Mouse (Mus musculus) liver, embryonic 13.5 days (tissue): ENCODE measurements around the gene Slc25a41. TPM values are rescaled to one million over a fixed set of nuclear protein-coding genes. Genes with fewer than 3 reads are reported as not detected.

Source experiments
- ATAC-seq: fragments of 200-750 bp; cut with Nextera tagmentation; 2 replicates; pipeline ENCODE4 v1.8.0; 2017; ENCODE audit warnings: low read depth, mild to moderate bottlenecking, moderate number of reproducible peaks, moderate library complexity
- DNase-seq: peaks from one replicate; pipeline ENCODE4 v3.0.0; 2022
- H3K27ac ChIP-seq: fragments of 300-500 bp; sonication (generic); 2 replicates; pipeline ENCODE4 v1.5.1; 2015; ENCODE audit warnings: moderate library complexity, mild to moderate bottlenecking, inconsistent platforms
- H3K27me3 ChIP-seq: fragments of 300-500 bp; sonication (generic); 2 replicates; pipeline ENCODE4 v1.6.1; 2015; ENCODE audit warnings: mild to moderate bottlenecking, inconsistent platforms
- H3K36me3 ChIP-seq: fragments of 300-500 bp; sonication (generic); 2 replicates; pipeline ENCODE4 v1.6.1; 2015; ENCODE audit warnings: mild to moderate bottlenecking, inconsistent platforms
- H3K4me1 ChIP-seq: fragments of 300-500 bp; sonication (generic); replicated peaks from 2 replicates; pipeline ENCODE4 v1.6.1; 2015; ENCODE audit warnings: inconsistent platforms
- H3K4me2 ChIP-seq: fragments of 300-500 bp; sonication (generic); 2 replicates; pipeline ENCODE4 v1.6.1; 2015; ENCODE audit warnings: inconsistent platforms, mild to moderate bottlenecking, moderate library complexity
- H3K4me3 ChIP-seq: fragments of 300-500 bp; sonication (generic); replicated peaks from 2 replicates; pipeline ENCODE4 v1.5.1; 2015; ENCODE audit warnings: mild to moderate bottlenecking, inconsistent platforms
- H3K9ac ChIP-seq: fragments of 300-500 bp; sonication (generic); 2 replicates; pipeline ENCODE4 v1.6.1; 2015; ENCODE audit warnings: mild to moderate bottlenecking, inconsistent platforms
- H3K9me3 ChIP-seq: fragments of 300-500 bp; sonication (generic); replicated peaks from 2 replicates; pipeline ENCODE4 v1.6.1; 2016; ENCODE audit warnings: inconsistent platforms
- WGBS: fragments of 180-500 bp; shearing (Covaris S2); methylation state at CpG from one replicate; pipeline ENCODE4 v1.1.7; 2015; ENCODE audit not compliant: insufficient replicate concordance; 5-methylcytosine and 5-hydroxymethylcytosine counted together
- polyA plus RNA-seq: library from polyadenylated mRNA; unstranded; fragments of >200 nt; fragmentation: Nextera tagmentation; extraction: Ambion mirVana; gene quantifications from 2 replicates; pipeline ENCODE4 v1.2.1, GENCODE M21; 2015

Slc25a41 gene
- polyA plus RNA-seq, 1 experiment from 2014 or later = not detected

DNA sequence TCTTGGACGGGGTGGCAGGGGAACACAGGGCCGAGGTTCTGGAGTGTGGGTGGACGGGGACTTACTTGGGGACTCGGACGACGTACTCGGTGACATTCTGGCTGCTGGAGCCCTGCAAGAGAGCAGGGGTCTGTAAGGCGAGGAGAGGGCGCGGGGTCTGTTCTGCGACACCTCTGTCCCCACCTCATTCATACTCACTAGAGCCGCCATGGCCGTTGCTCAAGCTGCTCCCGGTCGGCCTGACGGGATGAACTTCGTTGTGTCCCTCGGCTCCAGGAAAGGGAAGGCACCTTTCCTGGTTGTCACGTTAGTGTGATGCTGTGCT, 30.6 kb downstream of the Slc25a41 start:
- WGBS = under 1% methylated on average over 19 of the region's 19 CpGs
- H3K4me2 ChIP-seq = peak overlapping the region; percentile 88
- peaks cover 59% of the 10 kb centered on the region for H3K4me1 ChIP-seq
- H3K9ac ChIP-seq = peak overlapping the region; percentile 93
- no peak for DNase-seq
- H3K9me3 ChIP-seq = no peaks in the 10 kb centered on the region
- H3K4me3 ChIP-seq = peak overlapping the region; percentile 78
- H3K27ac ChIP-seq = peak overlapping the region; percentile 92
- ATAC-seq = peak; percentile 59
- peaks cover 38% of the 10 kb centered on the region for H3K36me3 ChIP-seq
- H3K27me3 ChIP-seq = no peaks in the 10 kb centered on the region

GRCm38 (mm10) chr17:57007137-57007905, 34.1 kb downstream of the Slc25a41 start:
- no peak overlapping the region for H3K9ac ChIP-seq
- peaks cover 77% of the 10 kb centered on the region for H3K4me1 ChIP-seq
- H3K36me3 ChIP-seq = peaks cover 74% of the 10 kb centered on the region
- H3K27me3 ChIP-seq = no peaks in the 10 kb centered on the region
- DNase-seq (no peak), ATAC-seq (0 out of 2 replicates have a peak, but pooled peaks have one; percentile 3)
- 82% methylated on average over 13 of the region's 13 CpGs for WGBS
- no peak overlapping the region for H3K27ac ChIP-seq
- no peak overlapping the region for H3K4me3 ChIP-seq
- no peak overlapping the region for H3K4me2 ChIP-seq
- H3K9me3 ChIP-seq = no peaks in the 10 kb centered on the region

GRCm38 (mm10) chr17:57003994-57004393, 37.5 kb downstream of the Slc25a41 start:
- H3K36me3 ChIP-seq = peaks cover 80% of the 10 kb centered on the region
- H3K4me3 ChIP-seq = no peak overlapping the region
- DNase-seq = peak; percentile 65
- H3K27ac ChIP-seq = peak overlapping the region; percentile 66
- H3K9ac ChIP-seq = peak overlapping the region; percentile 30; the same call in 1 of the 2 replicates
- H3K27me3 ChIP-seq = no peaks in the 10 kb centered on the region
- H3K4me1 ChIP-seq = peaks cover 67% of the 10 kb centered on the region
- ATAC-seq = peak; percentile 82
- H3K4me2 ChIP-seq = peak overlapping the region; percentile 36
- H3K9me3 ChIP-seq = no peaks in the 10 kb centered on the region
- 48% methylated on average over 7 of the region's 7 CpGs for WGBS

- Histone ChIP-seq H3K27me3 (no peaks in the 10 kb centered on the region), H3K4me2 (no peak overlapping the region), H3K9ac (no peak overlapping the region), H3K4me1 (peaks cover 63% of the 10 kb centered on the region), H3K4me3 (no peak overlapping the region), H3K36me3 (peaks cover 62% of the 10 kb centered on the region), H3K9me3 (no peaks in the 10 kb centered on the region), H3K27ac (no peak overlapping the region; the same call in 1 of the 2 replicates)
- ATAC-seq (no peak), DNase-seq (no peak)
- WGBS = 52% methylated on average over 8 of the region's 8 CpGs
Observed at GRCm38 (mm10) chr17:57001228-57001627, 40.2 kb downstream of the Slc25a41 start.

DNA sequence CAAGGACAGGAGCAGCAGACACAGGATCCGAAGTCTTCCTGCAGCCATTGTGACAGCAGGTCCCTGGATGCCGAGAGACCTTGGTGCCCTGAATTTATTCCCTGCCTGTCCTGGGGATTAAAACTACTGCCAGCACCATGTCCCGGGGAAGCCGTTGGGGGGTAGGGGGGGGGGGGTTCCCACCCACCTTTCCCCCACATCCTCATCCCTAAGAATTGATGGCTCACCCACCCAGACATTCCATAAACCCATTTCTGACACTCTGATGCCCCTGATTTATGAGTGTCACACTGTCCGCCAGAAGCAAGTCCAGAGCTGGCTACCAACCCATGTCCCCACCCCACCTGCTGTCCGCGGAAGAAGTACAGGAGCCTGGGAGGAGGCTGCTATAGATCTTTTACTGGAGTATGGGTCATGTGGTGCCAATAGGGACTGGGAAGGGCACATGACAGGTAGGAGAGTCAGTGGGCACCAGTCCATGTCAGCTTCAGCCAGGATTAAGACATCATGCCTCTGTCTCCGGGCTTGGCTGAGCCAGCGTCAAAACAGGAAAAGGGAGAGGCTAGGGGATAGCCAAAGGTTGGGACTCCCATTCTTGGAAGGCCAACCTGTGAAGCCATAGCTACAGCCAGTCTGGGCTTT, 41.4 kb downstream of the Slc25a41 start, which contains the start of gene Pspn:
Gene Pspn, minus strand, starts transcription at position 51 of the 642 bp plus-strand sequence.
- 80% methylated on average over 9 of the region's 9 CpGs for WGBS
- Histone ChIP-seq H3K9ac (no peak within 1 kb of the TSS), H3K4me2 (no peak within 1 kb of the TSS), H3K9me3 (no peaks in the 10 kb centered on the region), H3K4me1 (peaks cover 61% of the 10 kb centered on the region), H3K27me3 (no peaks in the 10 kb centered on the region), H3K4me3 (no peak within 1 kb of the TSS), H3K27ac (no peak within 1 kb of the TSS; the same call in 1 of the 2 replicates), H3K36me3 (peaks cover 62% of the 10 kb centered on the region)
- ATAC-seq = no peak
- DNase-seq = no peak

DNA sequence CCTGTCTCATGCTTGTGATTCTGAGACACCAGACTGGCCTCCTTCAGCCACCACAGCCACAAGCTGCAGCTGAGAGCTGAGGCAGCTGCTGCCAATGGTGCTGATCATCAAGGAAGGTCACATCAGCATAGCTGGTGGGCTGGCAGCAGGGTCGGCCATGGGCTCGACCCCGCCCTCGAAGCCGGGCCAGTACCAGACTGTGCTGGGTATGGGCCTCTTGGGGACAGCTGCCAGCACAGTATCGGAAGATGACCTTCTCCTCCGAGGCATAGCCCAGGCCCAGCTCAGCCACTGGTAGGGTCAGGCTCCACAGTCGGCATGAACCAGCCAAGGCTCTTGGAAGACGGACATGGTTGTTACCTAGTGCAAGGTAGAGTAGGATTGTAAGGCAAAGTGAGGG, 42.0 kb downstream of the Slc25a41 start:
- Histone ChIP-seq H3K9me3 (no peaks in the 10 kb centered on the region), H3K4me2 (no peak overlapping the region), H3K27ac (no peak overlapping the region), H3K27me3 (no peaks in the 10 kb centered on the region), H3K36me3 (peaks cover 62% of the 10 kb centered on the region), H3K9ac (no peak overlapping the region), H3K4me1 (peaks cover 55% of the 10 kb centered on the region), H3K4me3 (no peak overlapping the region)
- no peak for DNase-seq
- no peak for ATAC-seq
- 87% methylated on average over 9 of the region's 9 CpGs for WGBS

- peak within 1 kb of the TSS; percentile 61 for H3K27ac ChIP-seq
- ATAC-seq (peak; percentile 99), DNase-seq (peak; percentile 97)
- H3K4me2 ChIP-seq = peak within 1 kb of the TSS; percentile 90
- H3K27me3 ChIP-seq = no peaks in the 10 kb centered on the region
- peaks cover 63% of the 10 kb centered on the region for H3K36me3 ChIP-seq
- H3K9ac ChIP-seq = peak within 1 kb of the TSS; percentile 74
- H3K9me3 ChIP-seq = no peaks in the 10 kb centered on the region
- WGBS = under 1% methylated on average over 38 of the region's 38 CpGs
- H3K4me1 ChIP-seq = peaks cover 36% of the 10 kb centered on the region
- peak within 1 kb of the TSS; percentile 83 for H3K4me3 ChIP-seq
Observed at GRCm38 (mm10) chr17:56997029-56997667, 44.3 kb downstream of the Slc25a41 start, which contains the start of gene Alkbh7. TSS of gene Alkbh7 (plus strand) at chr17:56997339.

- peak overlapping the region; percentile 90 for H3K4me2 ChIP-seq
- H3K9ac ChIP-seq = peak overlapping the region; percentile 46
- H3K27ac ChIP-seq = peak overlapping the region; percentile 27; the same call in 1 of the 2 replicates
- ATAC-seq (no peak), DNase-seq (no peak)
- H3K36me3 ChIP-seq = peaks cover 65% of the 10 kb centered on the region
- peak overlapping the region; percentile 83 for H3K4me3 ChIP-seq
- H3K4me1 ChIP-seq = peaks cover 35% of the 10 kb centered on the region
- no peaks in the 10 kb centered on the region for H3K27me3 ChIP-seq
- WGBS = 55% methylated on average over 2 of the region's 2 CpGs
- no peaks in the 10 kb centered on the region for H3K9me3 ChIP-seq
Observed at GRCm38 (mm10) chr17:56996506-56996905, 44.9 kb downstream of the Slc25a41 start.

DNA sequence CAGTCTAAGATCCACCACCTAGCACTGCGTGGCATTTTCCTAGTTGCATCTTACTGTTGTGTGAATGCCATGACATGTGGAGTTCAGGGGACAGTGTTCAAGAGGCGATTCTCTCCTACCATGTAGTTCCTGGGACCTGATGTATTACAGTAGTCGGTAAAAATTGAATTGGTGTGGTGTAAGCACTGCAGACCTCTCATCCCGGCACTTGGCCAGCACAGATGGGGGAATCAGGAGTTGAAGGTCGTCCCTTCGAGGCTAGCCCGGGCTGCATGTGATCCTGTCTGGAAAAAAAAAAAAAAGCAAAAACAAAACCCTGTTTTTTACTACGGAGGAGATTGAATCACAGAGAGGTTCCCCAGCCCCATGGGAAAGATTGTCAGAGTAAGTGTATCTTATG, 46.4 kb downstream of the Slc25a41 start:
- H3K36me3 ChIP-seq = peaks cover 70% of the 10 kb centered on the region

GRCm38 (mm10) chr17:56990966-56991365, 50.5 kb downstream of the Slc25a41 start:
- DNase-seq = no peak
- 54% methylated on average over 2 of the region's 2 CpGs for WGBS
- H3K27me3 ChIP-seq = no peaks in the 10 kb centered on the region
- peak overlapping the region; percentile 86 for H3K4me2 ChIP-seq
- H3K4me3 ChIP-seq = peak overlapping the region; percentile 74
- H3K9me3 ChIP-seq = no peaks in the 10 kb centered on the region
- peak overlapping the region; percentile 82 for H3K9ac ChIP-seq
- peaks cover 23% of the 10 kb centered on the region for H3K4me1 ChIP-seq
- peaks cover 50% of the 10 kb centered on the region for H3K36me3 ChIP-seq
- no peak for ATAC-seq
- H3K27ac ChIP-seq = peak overlapping the region; percentile 71

More for the DNA sequence above, 46.4 kb downstream of the Slc25a41 start:
- Histone ChIP-seq H3K27ac (no peak overlapping the region), H3K9ac (no peak overlapping the region), H3K27me3 (no peaks in the 10 kb centered on the region), H3K4me2 (no peak overlapping the region), H3K4me3 (no peak overlapping the region), H3K4me1 (peaks cover 41% of the 10 kb centered on the region), H3K9me3 (no peaks in the 10 kb centered on the region)
- 79% methylated on average over 8 of the region's 8 CpGs for WGBS
- DNase-seq (no peak), ATAC-seq (no peak)

- no peaks in the 10 kb centered on the region for H3K27me3 ChIP-seq
- peak within 1 kb of the TSS; percentile 71 for H3K27ac ChIP-seq
- H3K36me3 ChIP-seq = peaks cover 42% of the 10 kb centered on the region
- ATAC-seq (peak; percentile 96), DNase-seq (peak; percentile 92)
- H3K9ac ChIP-seq = peak within 1 kb of the TSS; percentile 82
- peak within 1 kb of the TSS; percentile 74 for H3K4me3 ChIP-seq
- peak within 1 kb of the TSS; percentile 86 for H3K4me2 ChIP-seq
- H3K9me3 ChIP-seq = no peaks in the 10 kb centered on the region
- peaks cover 21% of the 10 kb centered on the region for H3K4me1 ChIP-seq
- under 1% methylated on average over 52 of the region's 52 CpGs for WGBS
Observed at GRCm38 (mm10) chr17:56990115-56990746, 51.2 kb downstream of the Slc25a41 start, which contains the start of gene Clpp. TSS of gene Clpp (plus strand) at chr17:56990305.
